Mouse (Mus musculus) lung, embryonic 16.5 days (tissue): ENCODE measurements around the gene Mocs3. TPM values are rescaled to one million over a fixed set of nuclear protein-coding genes. Genes with fewer than 3 reads are reported as not detected.

Experiments
- ATAC-seq: fragments of 200-750 bp; cut with Nextera tagmentation; 2 replicates; pipeline ENCODE4 v1.8.0; 2017; ENCODE audit warnings: low read depth, mild to moderate bottlenecking, moderate library complexity
- H3K27ac ChIP-seq: fragments of 300-500 bp; sonication (generic); 2 replicates; pipeline ENCODE4 v1.5.1; 2014; ENCODE audit warnings: mild to moderate bottlenecking, control low read depth, low read length
- H3K27me3 ChIP-seq: fragments of 300-500 bp; sonication (generic); 2 replicates; pipeline ENCODE4 v1.6.1; 2014; ENCODE audit warnings: low read depth, low read length, mixed read lengths; ENCODE audit not compliant: control insufficient read depth, insufficient read depth
- H3K36me3 ChIP-seq: fragments of 300-500 bp; sonication (generic); 2 replicates; pipeline ENCODE4 v1.6.1; 2014; ENCODE audit warnings: low read length; ENCODE audit not compliant: control insufficient read depth, insufficient read depth
- H3K4me1 ChIP-seq: fragments of 300-500 bp; sonication (generic); replicated peaks from 2 replicates; pipeline ENCODE4 v1.6.1; 2014; ENCODE audit warnings: low read length, mixed read lengths; ENCODE audit not compliant: control insufficient read depth, insufficient read depth
- H3K4me2 ChIP-seq: fragments of 300-500 bp; sonication (generic); 2 replicates; pipeline ENCODE4 v1.6.1; 2014; ENCODE audit warnings: low read depth, low read length, control low read depth
- H3K4me3 ChIP-seq: fragments of 300-500 bp; sonication (generic); 2 replicates; pipeline ENCODE4 v1.5.1; 2014; ENCODE audit warnings: mild to moderate bottlenecking, low read length, control low read depth
- H3K9ac ChIP-seq: fragments of 300-500 bp; sonication (generic); 2 replicates; pipeline ENCODE4 v1.6.1; 2014; ENCODE audit warnings: low read length, control low read depth
- H3K9me3 ChIP-seq: fragments of 300-500 bp; sonication (generic); 2 replicates; pipeline ENCODE4 v1.6.1; 2016; ENCODE audit warnings: low read length; ENCODE audit not compliant: control insufficient read depth
- WGBS: fragments of 180-500 bp; shearing (Covaris S2); extraction: QIAGEN DNeasy Blood & Tissue Kit; methylation state at CpG from one replicate; pipeline ENCODE4 v1.1.7; 2014; 5-methylcytosine and 5-hydroxymethylcytosine counted together
- polyA plus RNA-seq: library from polyadenylated mRNA; unstranded; fragments of >200 nt; fragmentation: Nextera tagmentation; extraction: Ambion mirVana; gene quantifications from 2 replicates; pipeline ENCODE4 v1.2.1, GENCODE M21; 2015

Gene Mocs3
- polyA plus RNA-seq, 1 experiment from 2014 or later = 4.6 TPM

GRCm38 (mm10) chr2:168231471-168231829 is 1.0 kb downstream of the Mocs3 start:
- H3K36me3 ChIP-seq = peaks cover 6% of the 10 kb centered on the region; the same call in 1 of the 2 replicates
- no peak for ATAC-seq
- 50% methylated on average over 32 of the region's 33 CpGs for WGBS
- H3K4me3 ChIP-seq = peak overlapping the region; percentile 67
- H3K9me3 ChIP-seq = no peaks in the 10 kb centered on the region
- peaks cover 21% of the 10 kb centered on the region for H3K4me1 ChIP-seq
- peak overlapping the region; percentile 98 for H3K4me2 ChIP-seq
- H3K9ac ChIP-seq = peak overlapping the region; percentile 77
- no peak overlapping the region for H3K27ac ChIP-seq
- H3K27me3 ChIP-seq = no peaks in the 10 kb centered on the region

GRCm38 (mm10) chr2:168233286-168233685 is 2.9 kb downstream of the Mocs3 start:
- ATAC-seq = no peak
- no peak overlapping the region for H3K27ac ChIP-seq
- peaks cover 6% of the 10 kb centered on the region; the same call in 1 of the 2 replicates for H3K36me3 ChIP-seq
- WGBS = 84% methylated on average over 5 of the region's 5 CpGs
- peaks cover 2% of the 10 kb centered on the region; the same call in 1 of the 2 replicates for H3K9me3 ChIP-seq
- H3K4me3 ChIP-seq = no peak overlapping the region
- H3K4me1 ChIP-seq = peaks cover 19% of the 10 kb centered on the region
- H3K27me3 ChIP-seq = no peaks in the 10 kb centered on the region
- no peak overlapping the region for H3K9ac ChIP-seq
- no peak overlapping the region for H3K4me2 ChIP-seq

DNA sequence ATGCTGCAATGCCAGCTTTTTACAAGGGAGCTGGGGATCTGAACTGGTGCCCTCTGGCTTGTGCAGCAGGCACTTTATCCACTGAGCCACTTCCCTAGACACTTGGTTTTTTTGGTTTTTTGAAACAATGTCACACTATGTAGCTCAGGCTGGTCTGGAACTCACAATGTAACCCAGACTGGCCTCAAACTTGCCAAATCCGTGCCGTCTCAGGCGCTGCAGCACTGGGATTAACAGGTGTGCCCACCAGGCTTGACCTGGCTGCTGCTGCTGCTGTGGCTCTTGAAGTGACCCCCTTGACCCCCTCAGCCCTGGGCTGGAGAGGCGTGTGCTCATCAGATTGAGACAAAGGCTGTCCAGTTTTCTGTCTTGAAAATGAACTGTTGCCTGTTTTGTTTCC is 7.9 kb downstream of the Mocs3 start:
- H3K27me3 ChIP-seq = no peaks in the 10 kb centered on the region
- H3K9me3 ChIP-seq = peaks cover 4% of the 10 kb centered on the region; the same call in 1 of the 2 replicates
- 85% methylated on average over 4 of the region's 4 CpGs for WGBS
- no peak overlapping the region for H3K4me2 ChIP-seq
- no peak overlapping the region for H3K9ac ChIP-seq
- no peak overlapping the region for H3K4me3 ChIP-seq
- no peak overlapping the region for H3K27ac ChIP-seq
- no peak for ATAC-seq
- peaks cover 6% of the 10 kb centered on the region; the same call in 1 of the 2 replicates for H3K36me3 ChIP-seq
- no peaks in the 10 kb centered on the region for H3K4me1 ChIP-seq

GRCm38 (mm10) chr2:168242841-168243240 is 12.4 kb downstream of the Mocs3 start:
- peaks cover 4% of the 10 kb centered on the region; the same call in 1 of the 2 replicates for H3K9me3 ChIP-seq
- H3K4me3 ChIP-seq = no peak overlapping the region
- H3K4me2 ChIP-seq = no peak overlapping the region
- no peaks in the 10 kb centered on the region for H3K27me3 ChIP-seq
- no peak overlapping the region for H3K27ac ChIP-seq
- H3K36me3 ChIP-seq = no peaks in the 10 kb centered on the region
- H3K4me1 ChIP-seq = no peaks in the 10 kb centered on the region
- H3K9ac ChIP-seq = no peak overlapping the region
- peak; percentile 23; the same call in 1 of the 2 replicates for ATAC-seq

- Histone ChIP-seq H3K27me3 (no peaks in the 10 kb centered on the region), H3K4me1 (no peaks in the 10 kb centered on the region), H3K27ac (no peak overlapping the region), H3K9ac (no peak overlapping the region), H3K9me3 (peaks cover 2% of the 10 kb centered on the region; the same call in 1 of the 2 replicates), H3K4me2 (no peak overlapping the region), H3K4me3 (no peak overlapping the region), H3K36me3 (no peaks in the 10 kb centered on the region)
- 77% methylated on average over 4 of the region's 4 CpGs for WGBS
- ATAC-seq = no peak
These were observed 12.9 kb downstream of the Mocs3 start for GRCm38 (mm10) chr2:168243278-168243677.

- H3K36me3 ChIP-seq = no peaks in the 10 kb centered on the region
- H3K4me1 ChIP-seq = no peaks in the 10 kb centered on the region
- H3K9ac ChIP-seq = no peak overlapping the region
- no peak overlapping the region for H3K4me2 ChIP-seq
- H3K9me3 ChIP-seq = no peaks in the 10 kb centered on the region
- no peak overlapping the region for H3K27ac ChIP-seq
- no peak overlapping the region for H3K4me3 ChIP-seq
- WGBS = 29% methylated on average over 8 of the region's 8 CpGs
- no peaks in the 10 kb centered on the region for H3K27me3 ChIP-seq
- ATAC-seq = no peak
These were observed 15.1 kb downstream of the Mocs3 start for GRCm38 (mm10) chr2:168245571-168245970.

DNA sequence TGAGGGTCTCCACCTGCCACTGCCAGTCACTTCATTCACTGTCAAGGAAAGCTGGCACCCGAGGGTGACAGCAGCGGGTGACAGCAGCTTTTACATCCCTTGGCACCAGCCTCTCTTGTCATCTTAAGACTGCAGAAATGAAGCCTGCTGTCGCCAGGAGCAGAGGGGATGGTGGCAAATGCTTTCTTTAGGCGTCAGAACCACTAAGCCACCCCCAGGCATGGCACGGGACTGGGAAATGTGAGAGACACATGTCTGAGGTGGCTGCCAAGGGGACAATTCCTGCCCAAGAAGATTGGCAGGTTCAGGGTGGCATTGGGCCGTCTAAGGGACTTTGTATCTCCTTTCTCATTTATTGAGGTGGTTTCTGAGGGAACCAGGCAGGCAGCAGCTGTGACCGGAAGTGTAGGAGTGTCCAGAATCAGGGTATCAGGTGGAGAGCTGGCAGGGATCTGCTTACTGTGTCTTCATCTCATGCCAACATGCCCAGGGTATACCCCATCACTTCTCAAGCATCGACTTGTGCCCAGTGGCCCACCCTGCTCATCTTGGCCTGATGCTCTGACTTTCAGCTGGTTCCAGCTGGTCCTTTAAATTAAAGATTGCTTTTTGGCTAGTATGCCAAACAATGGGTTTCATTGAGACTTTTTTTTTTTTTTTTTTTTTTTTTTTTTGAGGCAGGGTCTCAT is 17.9 kb downstream of the Mocs3 start:
- no peak overlapping the region for H3K27ac ChIP-seq
- H3K9ac ChIP-seq = no peak overlapping the region
- H3K4me3 ChIP-seq = no peak overlapping the region
- no peaks in the 10 kb centered on the region for H3K9me3 ChIP-seq
- 71% methylated on average over 8 of the region's 8 CpGs for WGBS
- no peaks in the 10 kb centered on the region for H3K4me1 ChIP-seq
- no peaks in the 10 kb centered on the region for H3K27me3 ChIP-seq
- H3K36me3 ChIP-seq = no peaks in the 10 kb centered on the region
- no peak overlapping the region for H3K4me2 ChIP-seq
- ATAC-seq = no peak

DNA sequence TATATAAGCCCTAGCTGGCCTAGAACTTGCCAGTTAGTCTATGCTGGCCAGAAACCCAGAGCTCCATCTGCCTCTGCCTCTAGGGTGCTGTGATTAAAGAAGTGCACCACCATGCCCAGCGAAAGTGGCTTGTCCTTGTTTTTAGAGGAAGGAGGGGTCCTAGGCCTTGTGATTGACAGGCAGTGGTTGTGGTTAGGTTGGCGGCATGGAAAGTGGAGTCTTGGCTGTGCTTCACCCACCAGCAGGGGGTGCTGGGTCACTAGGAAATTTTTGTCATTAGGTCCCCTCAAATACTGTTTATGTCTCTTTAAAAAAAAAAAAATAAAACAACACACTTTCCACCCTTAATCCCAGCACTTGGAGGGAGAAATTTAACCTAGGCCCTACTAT is 18.4 kb downstream of the Mocs3 start:
- WGBS = 15% methylated on average over 2 of the region's 2 CpGs
- H3K4me3 ChIP-seq = no peak overlapping the region
- H3K9me3 ChIP-seq = no peaks in the 10 kb centered on the region
- ATAC-seq = no peak
- H3K4me1 ChIP-seq = no peaks in the 10 kb centered on the region
- H3K9ac ChIP-seq = no peak overlapping the region
- no peak overlapping the region for H3K27ac ChIP-seq
- no peaks in the 10 kb centered on the region for H3K27me3 ChIP-seq
- H3K4me2 ChIP-seq = no peak overlapping the region
- no peaks in the 10 kb centered on the region for H3K36me3 ChIP-seq

DNA sequence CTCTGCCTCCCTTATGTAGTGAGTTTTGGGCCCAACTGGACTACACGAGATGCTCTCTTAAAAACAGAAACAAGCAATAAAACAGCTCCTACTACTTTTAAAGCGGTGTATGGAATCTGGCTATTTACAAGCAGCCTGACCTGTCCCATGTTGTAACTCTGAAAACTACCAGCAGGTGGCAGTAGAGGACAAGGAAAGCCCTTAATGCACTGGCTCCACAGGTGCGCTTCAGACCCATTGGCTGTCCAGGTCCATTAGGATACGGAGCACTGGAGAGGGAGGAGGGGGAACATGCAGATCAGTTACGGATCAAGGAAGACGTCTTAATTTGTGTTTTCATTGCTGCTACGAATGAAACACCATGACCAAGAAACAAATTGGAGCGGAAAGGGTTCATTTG is 19.8 kb downstream of the Mocs3 start:
- WGBS = 14% methylated on average over 8 of the region's 8 CpGs
- no peaks in the 10 kb centered on the region for H3K27me3 ChIP-seq
- H3K9me3 ChIP-seq = no peaks in the 10 kb centered on the region
- no peak overlapping the region for H3K9ac ChIP-seq
- no peak overlapping the region for H3K27ac ChIP-seq
- H3K4me2 ChIP-seq = no peak overlapping the region
- H3K36me3 ChIP-seq = no peaks in the 10 kb centered on the region
- no peaks in the 10 kb centered on the region for H3K4me1 ChIP-seq
- no peak overlapping the region for H3K4me3 ChIP-seq
- ATAC-seq = no peak
